Mouse (Mus musculus) B cell, adult 67 days (primary cell): ENCODE measurements around the gene Olfr615. TPM values are rescaled to one million over a fixed set of nuclear protein-coding genes. Genes with fewer than 3 reads are reported as not detected.

Source experiments
- total RNA-seq, 2 experiments: library from RNA; stranded (reverse); gene quantifications; 4 replicates each; pipeline ENCODE4 v1.2.4; 2023

Gene Olfr615
- not detected for total RNA-seq

GRCm38 (mm10) chr7:103555779-103556178, at the start of gene Olfr615:
Olfr615 (plus strand) TSS chr7:103556079.

GRCm38 (mm10) chr7:103512022-103512421, 43.9 kb upstream of the Olfr615 start, which contains the start of gene Olfr610:
Olfr610 (minus strand) TSS chr7:103512122.

GRCm38 (mm10) chr7:103520746-103521145, 35.1 kb upstream of the Olfr615 start, which contains the start of gene Olfr611:
Olfr611 (minus strand) TSS chr7:103520846.

GRCm38 (mm10) chr7:103542617-103543016, 13.3 kb upstream of the Olfr615 start, which contains the start of gene Olfr612:
Olfr612 (minus strand) TSS chr7:103542717.

GRCm38 (mm10) chr7:103547774-103548173, 8.1 kb upstream of the Olfr615 start, which contains the start of gene Olfr613:
Olfr613 (plus strand) TSS chr7:103548074.

GRCm38 (mm10) chr7:103569043-103569442, 13.2 kb downstream of the Olfr615 start, which contains the start of gene Olfr616:
Olfr616 (minus strand) TSS chr7:103569143.

GRCm38 (mm10) chr7:103572761-103573160, 16.9 kb downstream of the Olfr615 start, which contains the start of gene Olfr617:
Olfr617 (plus strand) TSS chr7:103573061.

GRCm38 (mm10) chr7:103589803-103590202, 33.9 kb downstream of the Olfr615 start, which contains the start of gene Olfr618:
Olfr618 (plus strand) TSS chr7:103590103.

GRCm38 (mm10) chr7:103600275-103600674, 44.4 kb downstream of the Olfr615 start, which contains the start of gene Olfr619:
Olfr619 (plus strand) TSS chr7:103600575.

GRCm38 (mm10) chr7:103612434-103612833, 56.6 kb downstream of the Olfr615 start, which contains the start of gene Olfr620:
Olfr620 (minus strand) TSS chr7:103612534.

Other genes with a start within 250 kb of the Olfr615 start
- not detected for gene Olfr597, start 239.8 kb upstream of the Olfr615 start, total RNA-seq
- not detected for gene Olfr598, start 232.5 kb upstream of the Olfr615 start, total RNA-seq
- gene Olfr599, start 220.2 kb upstream of the Olfr615 start, total RNA-seq = not detected
- not detected for gene Olfr600, start 206.4 kb upstream of the Olfr615 start, total RNA-seq
- not detected for gene Olfr601, start 193.4 kb upstream of the Olfr615 start, total RNA-seq
- gene Olfr603, start 169.9 kb upstream of the Olfr615 start, total RNA-seq = not detected
- not detected for gene Usp17lc, start 141.0 kb upstream of the Olfr615 start, total RNA-seq
- gene Olfr605, start 110.6 kb upstream of the Olfr615 start, total RNA-seq = not detected
- not detected for gene Olfr606, start 107.0 kb upstream of the Olfr615 start, total RNA-seq
- gene Olfr607, start 91.9 kb upstream of the Olfr615 start, total RNA-seq = not detected
- gene Olfr608, start 86.2 kb upstream of the Olfr615 start, total RNA-seq = not detected
- gene Olfr609, start 58.0 kb upstream of the Olfr615 start, total RNA-seq = not detected
- gene Olfr610, start 44.0 kb upstream of the Olfr615 start, total RNA-seq = not detected
- not detected for gene Olfr611, start 35.2 kb upstream of the Olfr615 start, total RNA-seq
- gene Olfr612, start 13.4 kb upstream of the Olfr615 start, total RNA-seq = not detected
- not detected for gene Olfr613, start 8.0 kb upstream of the Olfr615 start, total RNA-seq
- gene Olfr616, start 13.1 kb downstream of the Olfr615 start, total RNA-seq = not detected
- gene Olfr617, start 17.0 kb downstream of the Olfr615 start, total RNA-seq = not detected
- not detected for gene Olfr618, start 34.0 kb downstream of the Olfr615 start, total RNA-seq
- gene Olfr619, start 44.5 kb downstream of the Olfr615 start, total RNA-seq = not detected
- not detected for gene Olfr620, start 56.5 kb downstream of the Olfr615 start, total RNA-seq
- not detected for gene Olfr622, start 86.6 kb downstream of the Olfr615 start, total RNA-seq
- gene Olfr623, start 107.6 kb downstream of the Olfr615 start, total RNA-seq = not detected
- gene Olfr624, start 115.1 kb downstream of the Olfr615 start, total RNA-seq = not detected
- gene Olfr625-ps1, start 126.6 kb downstream of the Olfr615 start, total RNA-seq = not detected
- gene Olfr243, start 158.6 kb downstream of the Olfr615 start, total RNA-seq = not detected
- not detected for gene Olfr628, start 174.3 kb downstream of the Olfr615 start, total RNA-seq
- not detected for gene Olfr629, start 188.9 kb downstream of the Olfr615 start, total RNA-seq
- gene Olfr630, start 201.3 kb downstream of the Olfr615 start, total RNA-seq = not detected
- not detected for gene Olfr69, start 215.5 kb downstream of the Olfr615 start, total RNA-seq
- gene Olfr68, start 223.6 kb downstream of the Olfr615 start, total RNA-seq = not detected
- not detected for gene Olfr67, start 235.7 kb downstream of the Olfr615 start, total RNA-seq